Mouse (Mus musculus) urinary bladder, postnatal 36 days (tissue): ENCODE measurements around the gene Chit1.

Experiments used
- DNase-seq, 2 experiments: peaks; one replicate each; pipeline ENCODE4 v3.0.0; 2022; ENCODE audit warnings: low spot score in 2 of 2, mixed read lengths in 1 of 2

The Chit1 gene

GRCm38 (mm10) chr1:134188217-134188616 lies 77.2 kb downstream of the Chit1 start:
- DNase-seq, result no peak

DNA sequence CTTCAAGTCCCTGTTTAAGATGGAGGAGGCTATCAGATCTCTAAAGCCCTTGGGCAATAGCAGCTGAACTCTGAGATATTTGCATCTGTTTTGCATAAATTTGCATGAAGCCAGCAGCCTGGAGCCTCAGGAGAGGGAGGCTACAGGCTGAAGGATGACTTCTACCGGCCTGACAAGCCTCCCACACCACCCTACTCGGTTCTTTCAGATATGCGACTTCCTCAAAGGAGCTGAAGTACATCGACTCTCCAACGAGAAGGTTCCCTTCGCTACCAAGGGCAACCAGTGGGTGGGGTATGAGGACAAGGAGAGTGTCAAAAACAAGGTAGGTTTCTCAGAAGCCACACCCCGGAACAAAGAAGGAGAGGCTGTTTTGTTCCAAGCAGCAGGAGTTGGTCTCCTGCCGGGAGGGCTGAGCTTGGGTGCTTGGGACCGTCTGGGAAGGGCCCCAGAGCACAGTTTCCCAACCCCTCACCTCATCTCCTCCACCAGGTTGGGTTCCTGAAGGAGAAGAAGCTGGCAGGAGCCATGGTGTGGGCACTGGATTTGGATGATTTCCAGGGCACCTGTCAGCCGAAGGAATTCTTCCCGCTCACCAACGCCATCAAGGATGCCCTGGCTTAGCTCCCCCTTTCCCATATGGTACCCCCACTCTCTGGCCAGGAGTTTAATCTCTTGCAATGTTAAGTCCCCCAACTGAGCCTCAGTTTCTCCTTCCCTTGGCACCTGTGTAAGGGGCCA lies 78.1 kb downstream of the Chit1 start:
- DNase-seq, result no peak

DNA sequence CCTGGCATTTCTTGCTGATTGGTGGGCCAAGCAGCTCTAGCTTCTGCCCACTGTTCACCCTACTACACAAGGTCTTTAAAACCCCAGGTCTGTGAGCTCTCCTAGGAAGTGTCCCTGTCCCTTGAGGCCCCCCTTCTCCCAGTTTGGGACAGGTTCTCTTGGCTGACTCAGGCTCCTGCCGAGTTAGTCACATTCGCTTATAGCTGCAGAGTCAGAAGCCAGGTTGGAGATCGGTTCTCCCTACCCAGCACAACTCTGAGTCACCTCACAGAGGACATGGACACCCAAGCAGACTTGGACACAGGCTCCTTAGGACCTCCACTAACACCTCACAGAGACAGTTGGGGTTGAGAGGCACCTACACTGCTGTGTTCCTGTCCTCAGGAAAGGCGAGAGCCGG lies 80.2 kb downstream of the Chit1 start:
- no peak for DNase-seq

DNA sequence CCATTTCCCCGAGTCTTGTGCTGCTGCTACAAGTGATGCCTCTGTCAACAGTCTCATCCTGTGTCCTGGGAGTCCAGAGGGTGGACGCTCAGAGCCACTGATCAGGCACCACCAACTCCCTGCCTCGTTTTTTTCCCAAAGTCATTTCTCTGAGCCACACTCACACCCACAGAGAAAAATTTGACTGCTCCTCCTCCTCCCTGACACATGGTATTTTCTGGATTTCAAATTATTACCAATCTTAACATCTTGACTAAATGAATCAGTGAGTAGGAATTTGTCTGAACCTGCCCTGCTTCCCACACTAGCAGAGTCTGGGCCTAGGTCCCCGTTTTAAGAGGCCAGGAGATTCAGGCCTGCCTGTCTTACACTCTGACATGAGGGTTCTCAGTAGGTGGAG lies 81.0 kb downstream of the Chit1 start:
- no peak for DNase-seq

GRCm38 (mm10) chr1:134193126-134193525 lies 82.1 kb downstream of the Chit1 start, which contains the start of gene Mybph:
Mybph (plus strand) TSS chr1:134193448.
- no peak for DNase-seq

DNA sequence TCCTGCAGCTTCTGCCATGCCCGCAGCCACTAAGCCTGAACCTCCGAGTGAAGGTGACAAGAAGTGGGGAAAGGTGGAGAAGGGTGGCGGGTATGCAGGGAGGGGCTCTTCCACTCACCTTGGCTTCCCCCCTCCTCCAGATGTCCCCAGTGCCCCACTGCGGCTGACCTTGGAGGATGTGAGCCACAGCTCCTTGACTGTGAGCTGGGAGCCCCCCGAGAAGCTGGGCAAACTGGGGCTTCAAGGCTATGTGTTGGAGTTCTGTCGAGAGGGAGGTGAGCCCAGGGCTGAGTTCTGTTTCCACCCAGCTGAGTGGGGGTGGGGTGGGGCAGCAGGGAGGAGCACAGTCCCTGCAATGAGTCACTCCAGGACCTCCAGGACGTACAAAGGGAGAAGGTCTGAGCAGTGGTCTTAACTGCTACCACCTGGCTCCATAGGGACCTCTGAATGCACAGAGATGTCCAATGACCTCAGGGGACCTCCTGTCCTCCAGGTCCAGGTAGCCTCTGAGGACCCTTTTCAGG lies 82.7 kb downstream of the Chit1 start:
- DNase-seq, result no peak

GRCm38 (mm10) chr1:134194298-134195022 lies 83.4 kb downstream of the Chit1 start:
- DNase-seq, result no peak

DNA sequence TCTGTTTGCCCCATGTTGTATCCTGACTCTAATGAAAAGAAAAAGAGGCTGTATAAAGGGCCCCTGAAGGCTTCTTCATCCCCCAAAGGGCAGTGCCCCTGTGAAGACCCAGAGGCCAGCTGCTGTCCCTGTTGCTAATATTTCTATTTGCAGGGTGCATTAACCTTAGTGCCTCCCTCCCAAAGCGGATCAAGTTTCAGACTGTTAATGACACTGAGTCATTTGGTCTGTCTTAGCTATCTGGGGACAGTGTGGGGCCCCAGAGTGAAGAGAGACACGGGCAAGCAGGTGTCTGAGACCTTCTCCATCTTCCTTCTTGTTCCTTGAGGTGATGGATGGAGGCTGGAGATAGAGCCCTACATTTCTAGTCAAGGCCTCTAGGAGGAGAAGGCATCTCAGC lies 84.1 kb downstream of the Chit1 start:
- no peak for DNase-seq

DNA sequence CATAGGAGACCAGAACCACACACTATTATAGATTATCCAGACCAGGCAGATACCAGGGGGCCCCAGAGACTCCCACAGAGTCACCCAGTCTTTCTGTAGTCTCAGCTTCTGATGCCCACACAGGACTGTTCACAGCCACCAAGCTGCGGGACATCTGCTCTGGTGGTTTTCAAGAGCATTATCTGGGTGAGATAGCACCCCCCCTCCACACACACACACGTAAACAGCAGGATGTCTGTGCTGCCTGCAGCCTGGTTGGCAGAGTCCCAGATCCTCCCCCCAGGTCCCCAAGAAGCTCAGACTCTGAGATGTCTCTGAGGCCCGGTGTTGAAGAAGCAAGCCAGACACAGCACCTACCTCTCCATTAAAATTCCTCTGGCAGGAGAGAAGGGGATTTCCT lies 84.5 kb downstream of the Chit1 start:
- no peak for DNase-seq

GRCm38 (mm10) chr1:134195979-134196378 lies 84.9 kb downstream of the Chit1 start:
- DNase-seq, result no peak

- DNase-seq, result peak; percentile 65 to 82
Measured at GRCm38 (mm10) chr1:134196386-134196785, 85.3 kb downstream of the Chit1 start.

- DNase-seq, result no peak
Measured at GRCm38 (mm10) chr1:134197325-134197982, 86.4 kb downstream of the Chit1 start.

GRCm38 (mm10) chr1:134198197-134198995 lies 87.4 kb downstream of the Chit1 start:
- DNase-seq, result no peak

- no peak for DNase-seq
Measured at GRCm38 (mm10) chr1:134200481-134200880, 89.4 kb downstream of the Chit1 start.
